Mouse (Mus musculus) thymus, postnatal 4 days (tissue): ENCODE results near the gene Aqr.

ENCODE experiments used
- DNase-seq: peaks from one replicate; pipeline ENCODE4 v3.0.0; 2021

Aqr gene

DNA sequence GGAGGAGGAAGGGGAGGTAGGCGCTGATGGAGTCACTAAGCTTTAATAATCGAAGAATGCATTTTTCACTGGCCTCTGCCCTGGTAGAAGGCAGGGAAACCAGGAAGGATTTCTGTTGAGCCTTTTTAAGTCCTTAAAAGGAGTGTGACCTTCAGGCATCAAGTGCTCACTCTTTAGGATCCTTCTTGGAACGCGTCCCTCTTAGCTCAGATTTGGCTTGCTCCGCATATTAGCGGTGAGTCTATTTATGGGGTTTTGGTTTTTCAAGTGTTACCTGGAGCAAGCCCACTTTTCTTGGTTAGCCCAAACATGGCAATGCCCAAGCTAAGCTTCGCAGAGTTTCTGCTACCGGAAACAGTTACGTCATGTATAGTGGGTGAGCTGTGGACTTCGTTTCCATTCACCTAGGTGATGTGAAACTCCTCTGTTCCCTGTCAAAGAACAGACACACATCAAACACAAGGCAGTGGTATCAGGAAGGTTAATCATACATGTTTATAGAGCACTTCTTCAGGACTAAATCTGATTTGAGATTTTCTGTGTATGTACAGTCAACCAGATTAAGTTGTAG lies 128.5 kb downstream of the Aqr start:
- DNase-seq, result no peak

DNA sequence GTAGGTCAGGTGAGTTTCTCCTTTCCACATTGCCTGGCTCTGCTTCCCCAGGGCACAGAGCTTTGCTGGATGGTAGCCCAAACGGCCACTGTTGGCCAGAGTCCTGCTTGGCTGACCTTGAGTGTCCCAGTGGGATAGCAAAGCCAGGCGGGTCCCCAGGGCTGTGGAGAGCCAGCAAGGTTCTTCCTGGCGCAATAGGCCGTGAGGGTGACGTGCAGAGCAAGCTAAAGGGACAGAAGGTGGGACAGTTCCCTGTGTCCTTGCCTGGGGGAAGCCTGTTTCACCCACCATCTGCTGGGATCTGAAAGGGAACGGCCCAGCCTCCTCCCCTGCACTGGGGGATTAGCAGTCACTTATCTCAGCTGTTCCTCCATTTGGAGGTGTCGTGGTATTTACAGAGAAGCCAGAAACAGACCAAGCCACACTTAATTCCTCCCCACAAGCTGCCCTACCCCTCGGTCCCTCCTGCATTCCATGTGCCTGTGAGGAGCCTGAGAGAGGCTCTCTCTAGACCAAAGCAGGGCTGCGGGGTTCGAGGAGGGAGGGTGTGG lies 129.4 kb downstream of the Aqr start:
- DNase-seq, result no peak

- DNase-seq, result no peak
These were observed 132.7 kb downstream of the Aqr start for GRCm38 (mm10) chr2:114054129-114054528.

DNA sequence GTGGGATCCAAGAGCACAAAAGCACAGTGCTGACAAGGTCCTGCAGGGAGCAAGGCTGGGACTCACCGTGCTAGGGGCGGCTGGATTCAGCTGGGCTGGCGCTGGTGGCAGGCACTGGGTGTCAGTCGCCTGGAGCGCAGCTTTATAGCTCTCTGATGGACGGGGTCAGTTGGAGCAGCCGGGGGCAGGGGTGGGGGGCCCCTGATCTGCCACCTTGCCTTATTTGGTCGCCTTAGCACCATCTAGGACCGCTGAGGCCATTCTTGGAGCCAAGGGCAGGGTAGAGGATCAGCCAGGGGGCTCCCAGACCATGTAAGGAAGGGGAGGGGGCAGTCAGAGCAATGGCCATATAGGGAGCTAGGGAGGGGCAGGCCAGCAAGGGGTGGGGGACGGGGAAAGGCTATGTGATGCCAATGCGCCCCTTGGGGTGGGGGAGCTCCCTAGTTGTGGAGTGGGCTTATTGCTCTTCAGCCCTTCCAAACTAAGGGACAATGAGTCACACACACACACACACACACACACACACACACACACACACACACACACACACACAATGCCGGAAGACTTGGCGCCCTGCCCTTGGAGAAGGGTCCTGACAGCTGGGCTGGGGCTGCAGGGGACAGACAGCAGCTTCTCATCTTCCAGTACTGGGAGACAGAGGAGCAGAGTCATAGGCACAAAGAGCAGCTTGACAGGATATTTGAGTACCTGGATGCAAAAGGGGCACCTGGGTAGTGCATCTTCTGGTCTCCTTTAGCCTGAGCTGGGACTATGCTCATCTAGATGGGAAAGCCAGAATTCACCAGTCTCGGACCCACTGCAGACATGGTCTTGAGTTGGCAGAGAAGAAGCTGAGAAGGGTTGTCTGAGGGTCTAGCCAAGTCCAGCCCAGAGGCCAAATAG lies 133.9 kb downstream of the Aqr start, which contains the start of gene Actc1:
Gene Actc1, minus strand, starts transcription at position 853 of the 903 bp plus-strand sequence.
- DNase-seq, result no peak

GRCm38 (mm10) chr2:114051871-114052241 lies 135.0 kb downstream of the Aqr start:
- DNase-seq, result no peak
